Mouse (Mus musculus) kidney, adult 2 months (tissue): Measurements from ENCODE around the gene Ctrc. TPM values are rescaled to one million over a fixed set of nuclear protein-coding genes. Genes with fewer than 3 reads are reported as not detected.

Source experiments
- DNase-seq: peaks from one replicate; pipeline ENCODE4 v3.0.0; 2021
- H3K27ac ChIP-seq: fragments of 200-500 bp; 2 replicates; pipeline ENCODE4 v1.5.1; 2012; ENCODE audit warnings: low read depth, low read length, control low read depth, inconsistent platforms; ENCODE audit not compliant: insufficient read depth
- H3K27me3 ChIP-seq: fragments of 200-500 bp; replicated peaks from 2 replicates; pipeline ENCODE4 v1.6.1; 2012; ENCODE audit warnings: mild to moderate bottlenecking, moderate library complexity, low read length, inconsistent platforms; ENCODE audit not compliant: control insufficient read depth, insufficient read depth
- H3K36me3 ChIP-seq: fragments of 200-500 bp; 2 replicates; pipeline ENCODE4 v1.6.1; 2012; ENCODE audit warnings: mild to moderate bottlenecking, moderate library complexity, low read length, inconsistent platforms; ENCODE audit not compliant: control insufficient read depth, insufficient read depth
- H3K4me1 ChIP-seq: fragments of 200-500 bp; 2 replicates; pipeline ENCODE4 v1.6.1; 2011; ENCODE audit warnings: low read length; ENCODE audit not compliant: control insufficient read depth, insufficient read depth
- H3K4me3 ChIP-seq: fragments of 200-500 bp; 2 replicates; pipeline ENCODE4 v1.5.1; 2011; ENCODE audit warnings: mild to moderate bottlenecking, low read depth, low read length, control low read depth; ENCODE audit not compliant: insufficient read depth
- CTCF ChIP-seq: fragments of 200-500 bp; conservative IDR thresholded peaks from 2 replicates; pipeline ENCODE4 v1.5.1; 2011; ENCODE audit warnings: low read depth, mild to moderate bottlenecking, control low read depth, low read length, moderate library complexity, mixed read lengths; ENCODE audit not compliant: insufficient read depth, insufficient read length
- POLR2A ChIP-seq: fragments of 200-500 bp; IDR thresholded peaks from one replicate; pipeline ENCODE4 v1.6.1; 2011; ENCODE audit warnings: low read depth, low read length, control low read depth
- WGBS: fragments of 180-500 bp; shearing (Covaris S2); methylation state at CpG from one replicate; pipeline ENCODE4 v1.1.7; 2018; 5-methylcytosine and 5-hydroxymethylcytosine counted together
- polyA plus RNA-seq: library from polyadenylated mRNA; depleted of rRNA; stranded (reverse); fragments of >200 nt; gene quantifications from 2 replicates; pipeline ENCODE4 v1.2.3, GENCODE M21; 2012

The Ctrc gene
- polyA plus RNA-seq, 1 experiment, result not detected

DNA sequence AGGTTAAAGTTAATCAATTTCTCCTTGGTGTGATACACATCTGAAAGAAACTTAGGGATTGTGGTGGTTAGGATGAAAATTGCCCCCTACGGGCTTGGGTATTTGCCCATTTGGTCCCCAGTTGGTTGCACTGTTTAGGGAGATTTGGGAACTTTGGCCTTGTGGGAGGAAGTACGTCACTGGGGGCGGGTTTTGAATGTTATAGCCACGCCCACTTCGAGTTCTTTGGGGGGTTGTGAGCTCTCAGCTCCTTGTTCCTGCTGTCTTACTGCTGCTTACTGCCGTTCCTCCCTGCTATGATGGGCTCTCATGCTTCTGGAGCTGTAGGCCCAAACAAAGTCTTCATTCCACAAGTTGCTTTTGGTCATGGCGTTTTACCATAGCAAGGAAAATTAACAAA is 14.8 kb downstream of the Ctrc start:
- 78% methylated on average over 7 of the region's 7 CpGs for WGBS
- TF ChIP-seq POLR2A (no peak), CTCF (no peak)
- Histone ChIP-seq H3K4me1 (no peaks in the 10 kb centered on the region), H3K27ac (no peak overlapping the region), H3K36me3 (no peaks in the 10 kb centered on the region), H3K4me3 (no peak overlapping the region), H3K27me3 (no peaks in the 10 kb centered on the region)
- no peak for DNase-seq

DNA sequence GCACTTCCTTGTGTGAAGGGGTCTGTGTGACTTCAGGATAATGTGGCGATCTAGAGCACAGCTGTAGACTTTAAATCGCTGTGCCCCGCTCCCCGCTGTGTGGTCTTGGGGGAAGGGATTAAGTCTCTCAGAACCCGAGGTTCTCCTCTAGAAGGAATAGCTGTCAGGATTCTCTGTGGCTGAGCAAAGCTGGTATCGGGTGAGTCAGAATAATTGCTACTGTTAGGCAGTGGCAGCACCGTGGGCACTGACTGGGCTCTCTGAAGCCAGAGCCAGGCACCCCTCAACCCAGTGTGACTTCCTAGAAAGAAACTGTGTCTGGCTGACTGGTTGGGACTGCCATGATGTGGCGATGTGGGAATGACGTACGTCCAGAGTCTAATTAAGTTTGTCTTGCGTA is 15.8 kb downstream of the Ctrc start:
- Histone ChIP-seq H3K4me3 (no peak overlapping the region), H3K27ac (no peak overlapping the region), H3K4me1 (no peaks in the 10 kb centered on the region), H3K36me3 (no peaks in the 10 kb centered on the region), H3K27me3 (no peaks in the 10 kb centered on the region)
- 66% methylated on average over 11 of the region's 11 CpGs for WGBS
- no peak for DNase-seq
- TF ChIP-seq CTCF (no peak), POLR2A (no peak)

DNA sequence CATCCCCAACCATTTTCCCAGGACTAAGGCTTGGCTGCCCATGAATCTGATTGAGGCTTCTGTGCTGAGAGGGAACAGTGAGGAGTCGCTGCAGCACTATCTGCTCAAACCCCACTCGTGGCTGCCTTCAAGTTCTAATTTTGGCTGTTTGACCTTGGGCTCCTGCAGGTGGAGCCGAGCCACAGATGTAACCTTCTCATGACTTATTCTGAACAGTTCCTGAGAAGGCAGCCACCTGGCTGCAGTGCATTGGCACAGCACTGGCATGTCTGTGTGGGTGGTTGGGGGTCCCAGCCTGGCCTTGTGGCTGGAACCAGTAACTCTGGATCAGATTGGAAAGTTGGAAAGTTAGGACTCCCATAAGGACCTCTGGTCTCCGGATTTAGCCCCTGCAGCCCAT is 18.0 kb downstream of the Ctrc start:
- H3K4me3 ChIP-seq, result no peak overlapping the region

DNA sequence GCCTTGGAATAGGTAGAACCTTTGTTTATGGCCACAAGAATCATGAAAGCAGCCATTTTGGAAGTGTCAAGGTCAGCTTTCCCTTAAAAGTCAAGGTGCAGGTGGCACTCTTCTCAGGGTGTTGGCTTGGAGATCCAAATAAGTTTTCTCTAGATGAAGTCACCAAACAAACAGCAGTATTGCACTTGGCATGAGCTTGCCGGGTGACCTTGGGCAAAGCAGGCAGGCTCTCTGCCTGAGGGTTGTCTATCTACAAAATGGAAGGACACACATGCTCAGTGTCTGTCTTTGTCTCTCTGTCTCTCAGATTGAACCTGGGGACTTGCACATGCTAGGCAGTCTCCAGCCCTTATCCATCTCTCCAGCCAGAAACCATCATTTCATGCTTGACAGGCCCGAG is 18.8 kb downstream of the Ctrc start:
- no peak for DNase-seq
- TF ChIP-seq CTCF (no peak), POLR2A (no peak)

More for the DNA sequence above, 18.0 kb downstream of the Ctrc start:
- TF ChIP-seq POLR2A (no peak), CTCF (no peak)
- no peaks in the 10 kb centered on the region for H3K36me3 ChIP-seq
- WGBS, result 56% methylated on average over 4 of the region's 4 CpGs
- no peak overlapping the region for H3K27ac ChIP-seq
- H3K4me1 ChIP-seq, result no peaks in the 10 kb centered on the region
- H3K27me3 ChIP-seq, result no peaks in the 10 kb centered on the region
- DNase-seq, result no peak

DNA sequence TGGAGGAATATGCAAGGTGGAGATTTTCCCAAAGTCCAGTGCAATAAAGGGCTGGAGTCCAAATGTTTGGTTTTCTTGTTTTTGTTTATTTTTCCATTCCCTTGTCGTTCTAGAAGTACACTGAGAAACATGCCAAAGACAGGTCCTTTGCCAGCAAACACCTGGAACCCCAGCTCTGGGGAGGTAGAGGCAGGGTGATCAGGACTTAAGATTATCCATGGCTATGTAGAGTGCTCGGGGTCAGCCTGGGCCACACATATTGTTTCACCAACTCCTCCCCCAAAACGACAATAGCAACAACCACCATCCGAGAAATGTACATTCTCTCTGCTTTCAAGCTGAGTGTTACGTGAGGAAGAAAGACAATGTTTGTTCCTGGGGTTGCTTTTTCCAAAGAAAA is 20.1 kb downstream of the Ctrc start, which contains the start of gene Cela2a:
Gene Cela2a (minus strand): TSS at position 101 of the 400 bp plus-strand sequence.
- no peak for DNase-seq
- TF ChIP-seq CTCF (no peak), POLR2A (no peak)
- Histone ChIP-seq H3K36me3 (no peaks in the 10 kb centered on the region), H3K4me3 (no peak within 1 kb of the TSS), H3K4me1 (no peaks in the 10 kb centered on the region), H3K27me3 (no peaks in the 10 kb centered on the region), H3K27ac (no peak within 1 kb of the TSS)
- WGBS, result 74% methylated on average over 5 of the region's 5 CpGs

More for the DNA sequence above, 18.8 kb downstream of the Ctrc start:
- Histone ChIP-seq H3K27me3 (no peaks in the 10 kb centered on the region), H3K36me3 (no peaks in the 10 kb centered on the region), H3K4me3 (no peak overlapping the region), H3K4me1 (no peaks in the 10 kb centered on the region), H3K27ac (no peak overlapping the region)
- WGBS, result 91% methylated on average over 2 of the region's 2 CpGs

DNA sequence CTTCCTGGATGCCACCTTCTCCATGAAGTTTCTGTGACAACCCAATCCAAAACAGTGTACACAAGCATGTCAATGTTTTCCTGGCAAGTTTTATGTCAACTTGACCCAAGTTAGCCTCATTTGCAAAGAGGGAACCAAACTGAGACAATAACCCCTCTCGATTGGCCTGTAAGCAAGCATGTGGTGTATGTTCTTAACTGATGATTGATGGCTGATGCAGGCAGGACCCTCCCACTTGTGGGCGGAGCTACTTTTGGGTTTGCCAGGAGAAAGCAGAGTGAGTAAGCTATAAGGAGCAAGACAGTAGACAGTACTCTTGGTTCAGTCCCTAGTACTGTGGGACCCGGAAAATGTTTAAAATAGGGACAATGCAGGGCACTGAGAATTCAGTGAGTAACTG is 23.2 kb downstream of the Ctrc start:
- WGBS, result 63% methylated on average over 3 of the region's 3 CpGs
- H3K4me1 ChIP-seq, result no peaks in the 10 kb centered on the region
- no peak for TF ChIP-seq CTCF
- no peak for TF ChIP-seq POLR2A
- DNase-seq, result no peak
- H3K27ac ChIP-seq, result no peak overlapping the region
- H3K4me3 ChIP-seq, result no peak overlapping the region
- no peaks in the 10 kb centered on the region for H3K36me3 ChIP-seq
- no peaks in the 10 kb centered on the region for H3K27me3 ChIP-seq

DNA sequence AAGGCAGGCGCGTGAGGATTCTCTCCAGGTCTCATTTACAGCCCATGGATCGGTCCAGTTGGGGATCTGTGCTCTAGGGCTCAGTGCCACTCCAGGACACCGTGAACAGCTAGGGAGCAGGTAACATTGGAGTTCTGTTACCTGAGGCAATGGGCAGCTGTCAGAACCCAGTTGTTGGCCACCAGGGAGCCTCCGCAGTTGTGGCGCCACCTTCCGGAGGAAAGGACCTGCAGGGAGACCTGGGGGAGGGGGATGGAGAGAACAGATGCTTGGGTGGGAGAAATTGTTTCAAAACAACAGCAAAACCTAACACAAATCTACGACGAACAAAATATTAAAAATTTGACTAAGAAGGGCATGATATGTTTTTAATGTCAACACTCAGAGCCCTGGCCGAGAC is 24.1 kb downstream of the Ctrc start:
- WGBS, result 76% methylated on average over 10 of the region's 10 CpGs
- peak; percentile 10 for DNase-seq
- no peaks in the 10 kb centered on the region for H3K4me1 ChIP-seq
- no peaks in the 10 kb centered on the region for H3K36me3 ChIP-seq
- no peak overlapping the region for H3K4me3 ChIP-seq
- no peak overlapping the region for H3K27ac ChIP-seq
- TF ChIP-seq POLR2A (no peak), CTCF (peak; percentile 24; the same call in 1 of the 2 replicates)
- no peaks in the 10 kb centered on the region for H3K27me3 ChIP-seq
